Mouse (Mus musculus) embryonic fibroblast, embryonic 13.5 days (primary cell): ENCODE data around the gene St3gal4.

ENCODE experiments used
- CTCF ChIP-seq: IDR thresholded peaks from 2 replicates; pipeline ENCODE4 v1.5.1; 2011; ENCODE audit warnings: mild to moderate bottlenecking, control low read depth, low read length, moderate library complexity, borderline replicate concordance; ENCODE audit not compliant: insufficient read depth
- POLR2A ChIP-seq: IDR thresholded peaks from 2 replicates; pipeline ENCODE4 v1.6.1; 2011; ENCODE audit warnings: low read depth, mild to moderate bottlenecking, control low read depth, low read length, moderate library complexity

DNA sequence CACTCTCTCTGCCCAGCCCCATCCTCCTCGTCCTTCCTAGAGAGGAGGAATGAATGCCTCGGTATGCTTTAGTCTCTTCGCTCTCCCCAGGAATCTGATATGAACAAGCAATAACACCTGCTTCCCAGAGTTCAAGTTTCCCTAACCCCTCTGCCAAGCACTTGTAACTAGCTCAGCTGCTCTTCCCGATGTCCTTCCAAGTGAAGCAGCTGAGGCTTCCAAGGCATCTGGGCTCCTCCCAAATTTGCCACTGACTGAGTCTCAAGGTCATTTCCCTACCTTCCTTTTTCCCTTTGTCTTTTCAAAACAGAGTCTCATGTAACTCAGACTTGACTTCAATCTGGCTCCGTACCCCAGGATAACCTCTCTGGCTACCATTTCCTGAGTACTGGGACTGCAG is 77.6 kb downstream of the St3gal4 start:
- TF ChIP-seq CTCF (no peak), POLR2A (no peak)
